Mouse (Mus musculus): ENCODE measurements around the gene Dpp8. TPM values are rescaled to one million over a fixed set of nuclear protein-coding genes. Genes with fewer than 3 reads are reported as not detected.
"Not testable (repeated sequence)": the region's sequence is repeated elsewhere in the genome, so short reads cannot be mapped to it uniquely, and the experiment has no call there.

The Dpp8 gene
- polyA plus RNA-seq, 1 experiment from 2014 or later: 37.8 TPM

DNA sequence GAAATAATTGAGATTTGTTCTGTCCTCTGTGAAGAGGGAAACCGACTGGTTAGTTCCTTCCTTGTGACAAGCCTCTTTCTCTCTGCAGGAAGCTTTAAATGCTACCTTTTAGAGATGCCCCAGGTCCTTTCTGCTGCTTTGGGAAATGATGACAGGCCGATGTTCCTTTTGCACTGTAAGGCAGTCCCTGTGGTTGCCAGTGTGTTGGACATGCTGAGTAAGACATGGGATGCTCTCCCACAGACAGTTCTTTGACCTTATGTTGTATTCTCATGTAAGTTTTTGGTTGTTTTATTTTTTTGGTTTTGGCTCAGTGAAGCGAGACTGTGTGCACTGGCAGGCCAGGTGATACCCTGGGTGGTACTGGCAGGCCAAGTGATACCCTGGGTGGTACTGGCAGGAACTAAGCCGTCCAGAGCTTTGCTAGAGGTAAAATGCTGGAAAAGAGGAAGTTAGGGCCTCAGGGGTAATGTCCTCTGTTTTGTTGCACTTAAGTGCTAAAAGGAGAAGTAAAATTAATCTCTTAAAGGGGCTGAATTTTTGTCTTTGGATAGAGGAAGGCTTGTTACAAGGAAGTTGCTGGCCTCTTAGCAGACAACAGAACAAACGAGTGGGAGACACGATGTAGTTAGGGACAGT, 42.8 kb downstream of the Dpp8 start:
- Histone ChIP-seq H3K9me3 (no peaks in the 10 kb centered on the region), H3K4me1 (no peaks in the 10 kb centered on the region), H3K27ac (replicated peaks) (no peak overlapping the region), H3K36me3 (replicated peaks) (peaks cover 97% of the 10 kb centered on the region), H3K4me3 (no peak overlapping the region), H3K27me3 (replicated peaks; ENCODE audit: low read depth, poor library complexity, severe bottlenecking) (no peaks in the 10 kb centered on the region)
- WGBS: 85% methylated on average over 6 of the region's 6 CpGs
- DNase-seq (ENCODE audit: low spot score): no peak

- Histone ChIP-seq H3K27me3 (replicated peaks; ENCODE audit: low read depth, poor library complexity, severe bottlenecking) (no peaks in the 10 kb centered on the region), H3K9me3 (no peaks in the 10 kb centered on the region), H3K4me1 (no peaks in the 10 kb centered on the region), H3K4me3 (no peak overlapping the region), H3K36me3 (replicated peaks) (peaks cover 95% of the 10 kb centered on the region), H3K27ac (replicated peaks) (no peak overlapping the region)
- DNase-seq (ENCODE audit: low spot score): no peak
- 92% methylated on average over 5 of the region's 5 CpGs for WGBS
Observed at GRCm38 (mm10) chr9:65077536-65077935, 45.3 kb downstream of the Dpp8 start.

- not testable (repeated sequence) for H3K27me3 ChIP-seq (replicated peaks; ENCODE audit: low read depth, poor library complexity, severe bottlenecking); H3K4me1 ChIP-seq; H3K27ac ChIP-seq (replicated peaks); DNase-seq (ENCODE audit: low spot score); H3K4me3 ChIP-seq; H3K9me3 ChIP-seq
- 91% methylated on average over 2 of the region's 2 CpGs for WGBS
- H3K36me3 ChIP-seq (replicated peaks): peaks cover 94% of the 10 kb centered on the region
Observed at GRCm38 (mm10) chr9:65080141-65080540, 47.9 kb downstream of the Dpp8 start.

DNA sequence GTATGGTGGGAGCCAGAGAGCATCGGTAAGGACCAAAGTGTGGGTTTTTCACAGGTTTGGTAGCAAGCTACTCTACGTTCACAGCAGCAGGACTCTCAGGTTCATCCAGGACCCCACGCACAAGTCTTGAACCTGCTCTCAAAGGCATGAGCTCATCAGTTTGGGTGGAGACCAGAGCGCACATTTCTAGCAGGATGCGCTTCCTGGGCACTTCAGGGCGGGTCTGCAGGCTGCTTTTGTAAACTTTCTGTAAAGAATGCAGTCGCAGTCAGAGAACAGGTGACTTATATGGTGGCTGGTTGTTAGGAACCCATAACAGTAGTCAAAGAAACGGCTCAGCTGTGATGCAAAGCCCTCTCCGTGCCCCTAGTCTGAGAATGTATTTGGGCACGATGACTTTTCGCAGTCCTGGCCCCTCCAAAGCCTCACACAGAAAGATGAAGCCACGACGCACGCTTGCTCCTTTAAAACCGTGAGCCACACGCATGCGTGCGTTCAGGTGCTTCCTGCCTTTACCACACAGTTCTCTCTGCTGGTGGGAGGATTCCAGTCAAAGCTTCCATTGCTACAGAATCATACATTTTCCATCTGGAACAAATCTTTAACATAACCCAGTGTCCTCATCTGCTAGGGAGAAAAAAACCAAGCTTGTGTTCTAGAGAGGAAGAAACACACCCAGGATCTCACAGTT, 51.0 kb downstream of the Dpp8 start:
- Histone ChIP-seq H3K27me3 (replicated peaks; ENCODE audit: low read depth, poor library complexity, severe bottlenecking) (no peaks in the 10 kb centered on the region), H3K9me3 (no peaks in the 10 kb centered on the region), H3K36me3 (replicated peaks) (peaks cover 65% of the 10 kb centered on the region), H3K4me1 (peaks cover 3% of the 10 kb centered on the region; the same call in 1 of the 2 replicates), H3K4me3 (no peak overlapping the region), H3K27ac (replicated peaks) (no peak overlapping the region)
- no peak for DNase-seq (ENCODE audit: low spot score)
- WGBS: 92% methylated on average over 18 of the region's 18 CpGs

GRCm38 (mm10) chr9:65084198-65084807, 52.1 kb downstream of the Dpp8 start:
- Histone ChIP-seq H3K27me3 (replicated peaks; ENCODE audit: low read depth, poor library complexity, severe bottlenecking) (no peaks in the 10 kb centered on the region), H3K27ac (replicated peaks) (no peak overlapping the region), H3K9me3 (no peaks in the 10 kb centered on the region), H3K36me3 (replicated peaks) (peaks cover 55% of the 10 kb centered on the region), H3K4me3 (no peak overlapping the region), H3K4me1 (peaks cover 3% of the 10 kb centered on the region; the same call in 1 of the 2 replicates)
- no peak for DNase-seq (ENCODE audit: low spot score)
- WGBS: 84% methylated on average over 7 of the region's 7 CpGs

GRCm38 (mm10) chr9:65085270-65085669, 53.1 kb downstream of the Dpp8 start:
- no peaks in the 10 kb centered on the region for H3K27me3 ChIP-seq (replicated peaks; ENCODE audit: low read depth, poor library complexity, severe bottlenecking)
- peaks cover 3% of the 10 kb centered on the region; the same call in 1 of the 2 replicates for H3K4me1 ChIP-seq
- H3K9me3 ChIP-seq: no peaks in the 10 kb centered on the region
- peaks cover 45% of the 10 kb centered on the region for H3K36me3 ChIP-seq (replicated peaks)
- DNase-seq (ENCODE audit: low spot score): no peak
- no peak overlapping the region for H3K4me3 ChIP-seq
- no peak overlapping the region for H3K27ac ChIP-seq (replicated peaks)
- WGBS: 85% methylated on average over 1 of the region's 1 CpGs

DNA sequence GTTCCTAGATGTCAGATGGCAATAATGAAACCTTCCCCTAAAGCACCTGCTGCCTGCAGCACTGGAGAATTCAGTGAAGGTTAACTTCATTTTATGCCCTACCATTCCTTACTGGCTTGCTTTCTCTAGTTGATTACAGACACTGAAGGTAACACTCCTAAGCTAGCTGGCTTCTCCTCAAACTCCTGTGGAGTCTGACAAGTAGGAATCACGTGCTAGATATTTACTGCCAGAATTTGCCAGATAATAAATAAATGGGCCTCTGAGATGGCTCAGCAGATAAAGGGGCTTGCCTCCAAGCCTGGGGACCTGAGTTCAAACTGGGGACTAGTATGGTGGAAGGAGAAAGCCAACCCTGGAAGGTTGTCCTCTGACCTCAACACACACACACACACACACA, 54.6 kb downstream of the Dpp8 start:
- Histone ChIP-seq H3K27ac (replicated peaks) (no peak overlapping the region), H3K4me3 (no peak overlapping the region), H3K36me3 (replicated peaks) (peaks cover 31% of the 10 kb centered on the region), H3K9me3 (no peaks in the 10 kb centered on the region), H3K4me1 (peaks cover 3% of the 10 kb centered on the region; the same call in 1 of the 2 replicates), H3K27me3 (replicated peaks; ENCODE audit: low read depth, poor library complexity, severe bottlenecking) (no peaks in the 10 kb centered on the region)
- 83% methylated on average over 1 of the region's 1 CpGs for WGBS
- no peak for DNase-seq (ENCODE audit: low spot score)

DNA sequence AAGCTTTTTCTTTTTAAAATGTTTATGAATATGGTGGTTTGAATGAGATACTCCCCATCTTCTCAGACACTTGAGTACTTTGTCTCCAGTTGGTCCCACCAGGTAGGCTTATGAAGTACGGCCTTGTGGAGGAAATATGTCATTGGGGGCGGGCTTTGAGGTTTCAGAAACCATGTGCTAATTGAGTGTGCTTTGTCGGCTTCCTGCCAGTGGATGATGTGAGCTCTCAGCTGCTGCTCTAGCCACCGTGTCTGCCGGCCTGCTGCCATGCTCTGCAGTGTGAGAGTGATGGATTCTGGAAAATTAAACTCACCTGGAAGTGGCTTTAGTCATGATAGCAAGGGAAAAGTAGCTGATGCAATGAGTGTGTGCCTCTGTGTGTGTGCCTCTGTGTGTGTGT, 55.3 kb downstream of the Dpp8 start:
- Histone ChIP-seq H3K9me3 (no peaks in the 10 kb centered on the region), H3K4me1 (peaks cover 3% of the 10 kb centered on the region; the same call in 1 of the 2 replicates), H3K36me3 (replicated peaks) (peaks cover 25% of the 10 kb centered on the region), H3K4me3 (no peak overlapping the region), H3K27me3 (replicated peaks; ENCODE audit: low read depth, poor library complexity, severe bottlenecking) (no peaks in the 10 kb centered on the region), H3K27ac (replicated peaks) (no peak overlapping the region; the same call in 1 of the 2 replicates)
- no peak for DNase-seq (ENCODE audit: low spot score)
- WGBS: 67% methylated on average over 5 of the region's 5 CpGs

GRCm38 (mm10) chr9:65094237-65094636, 62.0 kb downstream of the Dpp8 start:
- peak; percentile 34 for DNase-seq (ENCODE audit: low spot score)
- Histone ChIP-seq H3K9me3 (no peaks in the 10 kb centered on the region), H3K27me3 (replicated peaks; ENCODE audit: low read depth, poor library complexity, severe bottlenecking) (no peaks in the 10 kb centered on the region), H3K4me3 (no peak overlapping the region), H3K36me3 (replicated peaks) (no peaks in the 10 kb centered on the region), H3K4me1 (peaks cover 3% of the 10 kb centered on the region; the same call in 1 of the 2 replicates), H3K27ac (replicated peaks) (0 out of 2 replicates have a peak overlapping the region, but pooled peaks have one; percentile 14)
- 64% methylated on average over 6 of the region's 6 CpGs for WGBS

GRCm38 (mm10) chr9:65100991-65101685, 68.9 kb downstream of the Dpp8 start, which contains the start of gene Igdcc4:
Gene Igdcc4 (plus strand): TSS chr9:65101486.
- peak; percentile 64 for DNase-seq (ENCODE audit: low spot score)
- H3K4me1 ChIP-seq: peaks cover 46% of the 10 kb centered on the region
- H3K36me3 ChIP-seq (replicated peaks): no peaks in the 10 kb centered on the region; the same call in 1 of the 2 replicates
- H3K9me3 ChIP-seq: peaks cover 3% of the 10 kb centered on the region; the same call in 1 of the 2 replicates
- 3% methylated on average over 76 of the region's 76 CpGs for WGBS
- peaks cover 15% of the 10 kb centered on the region for H3K27me3 ChIP-seq (replicated peaks; ENCODE audit: low read depth, poor library complexity, severe bottlenecking)
- peak within 1 kb of the TSS; percentile 91 for H3K27ac ChIP-seq (replicated peaks)
- H3K4me3 ChIP-seq: peak within 1 kb of the TSS; percentile 90

DNA sequence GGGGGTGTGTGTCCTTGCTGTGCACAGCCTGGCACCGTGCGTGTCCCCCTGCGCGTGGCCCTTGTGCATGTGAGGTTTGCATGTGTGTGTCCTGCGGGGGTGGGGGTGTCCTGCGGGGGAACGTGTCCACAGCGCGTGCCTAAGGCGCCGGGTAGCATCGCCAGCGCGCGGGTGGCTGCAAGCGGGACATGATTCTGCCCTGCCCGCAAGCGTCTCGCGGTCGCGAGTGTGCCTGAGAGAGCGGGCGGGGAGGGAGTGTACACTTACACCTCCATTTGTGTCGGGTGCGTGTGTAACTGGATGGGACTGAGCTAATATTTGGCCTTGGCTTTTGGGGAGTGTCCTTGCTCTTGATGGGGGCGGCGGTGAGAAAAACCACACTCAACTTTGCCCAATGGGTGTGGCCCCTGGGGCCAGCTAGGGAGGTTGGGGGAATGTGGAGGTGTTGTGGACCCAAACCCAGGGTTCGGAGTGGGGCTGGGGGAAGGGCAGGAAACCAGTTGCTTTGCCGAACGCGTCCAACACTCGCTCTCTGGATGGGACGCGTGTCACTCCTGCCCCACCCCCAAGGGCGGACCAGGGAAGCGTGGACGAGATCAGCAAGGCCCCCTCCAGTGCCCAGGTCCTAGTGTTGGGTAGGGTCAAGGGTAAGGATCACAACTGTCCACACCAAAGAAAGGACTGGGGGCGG, 69.6 kb downstream of the Dpp8 start:
- WGBS: under 1% methylated on average over 39 of the region's 39 CpGs
- peak; percentile 75 for DNase-seq (ENCODE audit: low spot score)

More for the DNA sequence above, 69.6 kb downstream of the Dpp8 start:
- H3K9me3 ChIP-seq: peaks cover 3% of the 10 kb centered on the region; the same call in 1 of the 2 replicates
- H3K27me3 ChIP-seq (replicated peaks; ENCODE audit: low read depth, poor library complexity, severe bottlenecking): peaks cover 17% of the 10 kb centered on the region
- H3K4me3 ChIP-seq: peak overlapping the region; percentile 90
- peak overlapping the region; percentile 91 for H3K27ac ChIP-seq (replicated peaks)
- H3K4me1 ChIP-seq: peaks cover 49% of the 10 kb centered on the region
- no peaks in the 10 kb centered on the region; the same call in 1 of the 2 replicates for H3K36me3 ChIP-seq (replicated peaks)

Data from embryonic facial prominence, embryonic 10.5 days (tissue).